Mouse (Mus musculus) cerebellum, adult 11-12 months (tissue): ENCODE measurements around the gene Rtn1.
"Not testable (repeated sequence)": the region's sequence is repeated elsewhere in the genome, so short reads cannot be mapped to it uniquely, and the experiment has no call there.

Experiments used
- DNase-seq: peaks from one replicate; pipeline ENCODE4 v3.0.0; 2022

Rtn1 gene

DNA sequence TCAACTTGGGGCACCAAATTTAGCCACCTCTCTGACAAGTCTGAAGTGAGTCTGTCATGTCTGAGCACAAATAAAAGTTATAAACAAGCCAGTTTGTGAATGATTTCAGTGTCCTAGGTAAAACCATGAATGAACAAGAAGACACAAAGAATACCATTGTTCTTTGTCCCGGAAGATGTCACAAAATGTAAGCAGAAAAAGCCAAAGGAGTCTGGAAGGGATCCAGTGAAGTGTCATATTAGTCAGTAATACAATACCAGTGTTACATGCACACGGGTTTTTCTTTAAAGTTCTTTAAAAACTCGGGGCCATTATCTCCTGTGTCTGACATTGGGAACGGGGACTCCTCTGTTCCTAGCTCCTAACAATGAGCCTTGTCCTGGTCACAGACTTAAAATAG lies 85.1 kb downstream of the Rtn1 start:
- no peak for DNase-seq

GRCm38 (mm10) chr12:72315732-72316465 lies 93.0 kb downstream of the Rtn1 start:
- DNase-seq, result peak; percentile 33

DNA sequence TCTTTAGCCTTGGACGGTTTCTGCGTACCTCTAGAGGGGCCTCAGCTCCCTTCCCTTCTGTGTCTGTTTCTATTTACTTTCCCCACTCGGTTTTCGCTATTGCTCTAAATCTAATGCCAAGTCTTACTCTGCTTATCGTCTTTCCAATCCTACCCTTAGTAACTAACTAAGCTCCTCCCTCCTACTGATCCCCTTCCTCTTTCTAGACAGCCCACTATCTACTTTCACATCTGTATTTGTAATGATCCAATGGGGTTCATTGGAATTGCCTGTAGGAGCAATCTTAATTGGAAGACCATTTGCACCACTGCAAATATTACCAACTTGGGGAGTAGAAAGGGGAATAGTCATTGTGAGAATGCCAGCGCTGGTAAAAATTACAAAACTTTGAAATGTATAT lies 98.0 kb downstream of the Rtn1 start:
- DNase-seq, result no peak

- no peak for DNase-seq
These were observed 100.3 kb downstream of the Rtn1 start for GRCm38 (mm10) chr12:72308506-72308905.

- no peak for DNase-seq
These were observed 102.6 kb downstream of the Rtn1 start for GRCm38 (mm10) chr12:72306281-72306680.

DNA sequence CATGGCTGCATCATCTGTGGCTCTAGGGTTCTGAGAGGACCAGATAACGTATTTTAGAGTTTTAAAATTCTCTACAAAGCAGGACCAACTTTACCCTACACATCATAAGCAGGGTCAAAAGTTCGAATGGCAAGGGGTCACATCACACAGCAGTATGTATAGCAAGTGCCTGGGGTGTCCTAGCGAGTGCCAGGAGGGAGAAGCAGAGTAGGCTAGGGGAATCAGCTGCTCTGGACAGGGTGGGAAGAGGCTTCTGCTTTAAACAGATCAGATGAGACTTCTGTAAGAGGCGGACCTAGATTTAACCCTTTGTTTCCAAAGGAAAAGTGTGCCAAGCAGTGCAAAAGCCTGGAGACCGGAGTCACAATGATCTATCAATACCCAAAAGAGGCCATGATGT lies 103.4 kb downstream of the Rtn1 start:
- DNase-seq, result no peak

GRCm38 (mm10) chr12:72304985-72305384 lies 103.9 kb downstream of the Rtn1 start:
- DNase-seq, result peak; percentile 68

- peak; percentile 26 for DNase-seq
These were observed 104.5 kb downstream of the Rtn1 start for GRCm38 (mm10) chr12:72304347-72304688.

GRCm38 (mm10) chr12:72303624-72304346 lies 105.1 kb downstream of the Rtn1 start:
- peak; percentile 22 for DNase-seq

GRCm38 (mm10) chr12:72301431-72301830 lies 107.4 kb downstream of the Rtn1 start:
- no peak for DNase-seq

- DNase-seq, result no peak
These were observed 107.9 kb downstream of the Rtn1 start for GRCm38 (mm10) chr12:72300971-72301370.

DNA sequence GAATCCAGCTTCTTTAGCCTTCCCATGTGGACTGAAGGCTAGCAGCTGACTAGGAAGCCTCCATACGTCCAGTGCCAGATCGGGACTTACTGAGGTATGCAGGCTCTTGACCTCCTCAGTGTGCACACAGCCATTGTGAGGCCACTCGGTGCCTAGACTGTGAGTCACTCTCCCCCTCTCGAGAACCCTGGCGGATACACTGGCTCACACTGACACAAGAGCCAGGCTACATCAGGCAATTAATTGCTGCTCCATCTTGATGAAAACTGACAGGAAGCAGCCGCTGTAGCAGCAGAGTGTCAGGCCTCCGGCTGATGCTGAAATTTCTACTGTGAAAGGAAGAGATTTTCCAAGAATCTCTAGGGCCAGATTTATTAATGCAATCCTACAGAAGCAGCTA lies 110.6 kb downstream of the Rtn1 start:
- DNase-seq, result no peak

GRCm38 (mm10) chr12:72296552-72296951 lies 112.3 kb downstream of the Rtn1 start:
- no peak for DNase-seq

GRCm38 (mm10) chr12:72293185-72293584 lies 115.7 kb downstream of the Rtn1 start:
- DNase-seq, result not testable (repeated sequence)

GRCm38 (mm10) chr12:72292566-72292965 lies 116.3 kb downstream of the Rtn1 start:
- no peak for DNase-seq

- no peak for DNase-seq
These were observed 117.6 kb downstream of the Rtn1 start for GRCm38 (mm10) chr12:72291266-72291665.

GRCm38 (mm10) chr12:72288215-72288614 lies 120.6 kb downstream of the Rtn1 start:
- DNase-seq, result no peak

DNA sequence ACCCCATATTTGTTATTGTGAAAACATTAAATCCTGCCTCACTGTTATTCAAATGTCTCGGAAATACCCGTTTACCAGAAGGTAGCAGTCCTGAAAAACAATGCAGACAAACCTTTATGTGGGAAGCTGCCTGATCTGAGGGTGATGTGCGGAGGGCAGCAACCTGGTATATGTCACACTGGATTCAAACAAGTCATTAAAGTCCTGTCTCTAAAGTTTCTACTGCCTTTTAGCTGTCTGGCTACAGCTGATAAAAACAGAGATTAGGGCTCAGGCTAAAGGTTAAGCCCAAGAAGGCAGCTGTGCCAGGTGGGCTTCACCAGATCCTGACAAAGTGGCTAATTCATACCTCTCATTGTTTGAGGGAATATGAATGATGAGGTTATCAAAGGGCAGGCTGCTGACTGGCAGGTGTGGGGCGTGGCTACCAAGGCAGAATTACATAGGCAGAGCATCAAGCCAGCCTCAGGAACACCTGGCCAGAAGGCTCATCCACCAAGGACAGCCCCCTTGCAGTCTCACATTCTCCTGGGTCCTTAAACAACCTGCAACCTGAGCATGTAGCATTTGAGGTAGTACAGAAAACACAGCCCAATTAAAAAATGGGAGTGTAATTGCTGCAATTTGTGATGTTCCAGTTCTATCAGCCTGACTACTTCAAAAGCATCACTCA lies 121.4 kb downstream of the Rtn1 start:
- DNase-seq, result no peak

GRCm38 (mm10) chr12:72285366-72286345 lies 123.2 kb downstream of the Rtn1 start:
- DNase-seq, result peak; percentile 90

GRCm38 (mm10) chr12:72284576-72284975 lies 124.3 kb downstream of the Rtn1 start:
- no peak for DNase-seq

GRCm38 (mm10) chr12:72279129-72279875 lies 129.6 kb downstream of the Rtn1 start:
- no peak for DNase-seq
